ENCODE assay signal across 9 mouse cellular contexts in genomic region chr2:125249339-125249738, GRCm38 (mm10). TPM values are rescaled to one million over a fixed set of nuclear protein-coding genes. Genes with fewer than 3 reads are reported as not detected.
DNase-seq lines count a peak whose midpoint lies in the region; ATAC-seq and TF ChIP-seq lines count a peak whose summit lies in the region.
"Had no signal": no experiment of that assay in that cellular context is flagged by ENCODE, and none has a peak within 500 bp of the region (broad histone marks: within the 10 kb centered on the region; RNA-seq: fewer than 3 reads in every experiment).

No protein-coding gene starts in this region.

- peak overlapping the region; percentile 87 for H3K4me2 ChIP-seq in kidney, postnatal 0 days (ENCODE audit: low read length)
- H3K4me2 ChIP-seq in liver, embryonic 14.5 days (ENCODE audit: low read depth), result peak overlapping the region; percentile 78

- no peak overlapping the region for H3K27ac ChIP-seq in kidney, postnatal 0 days
- no peak overlapping the region for H3K27ac ChIP-seq in kidney, adult 2 months (ENCODE audit: insufficient read depth, low read depth, low read length)
- no peak overlapping the region for H3K27ac ChIP-seq in bone marrow, adult 2 months (ENCODE audit: control insufficient read depth, insufficient read depth, low read depth, low read length, poor library complexity)
- H3K27ac ChIP-seq in embryonic fibroblast, embryonic 13.5 days (ENCODE audit: insufficient read depth, low read length), result no peak overlapping the region
- no peak overlapping the region for H3K27ac ChIP-seq in liver, embryonic 14.5 days
- H3K27ac ChIP-seq: left cerebral cortex, adult 2 months had no signal

- H3K9ac ChIP-seq in kidney, postnatal 0 days (ENCODE audit: low read depth, low read length), result no peak overlapping the region
- H3K9ac ChIP-seq in liver, embryonic 14.5 days (replicated peaks), result peak overlapping the region; percentile 87

- no peak for DNase-seq in kidney, postnatal 0 days (ENCODE audit: low spot score)
- no peak for DNase-seq in kidney, adult 2 months
- no peak for DNase-seq in liver, embryonic 14.5 days (ENCODE audit: low read depth in 3 of 3, low spot score in 3 of 3)
- DNase-seq in cerebellum, postnatal 4 days (ENCODE audit: low spot score in 2 of 2), result no peak
- no peak for DNase-seq in right cerebral cortex, postnatal 4 days
- DNase-seq: heart, postnatal 14 days had no signal

- ATAC-seq in kidney, postnatal 0 days (replicated peaks; ENCODE audit: low FRiP score, low read depth), result no peak
- no peak for ATAC-seq in liver, embryonic 14.5 days (ENCODE audit: insufficient read depth)

- no peak overlapping the region; the same call in 1 of the 2 replicates for H3K4me3 ChIP-seq in kidney, postnatal 0 days (replicated peaks; ENCODE audit: low read depth, low read length)
- no peak overlapping the region for H3K4me3 ChIP-seq in kidney, adult 2 months (ENCODE audit: insufficient read depth, low read depth, low read length)
- H3K4me3 ChIP-seq in bone marrow, adult 2 months (replicated peaks; ENCODE audit: control insufficient read depth, low read depth, low read length), result peak overlapping the region; percentile 24
- H3K4me3 ChIP-seq in embryonic fibroblast, embryonic 13.5 days (ENCODE audit: insufficient read depth, low read length), result peak overlapping the region; percentile 36
- peak overlapping the region; percentile 76 to 88 for H3K4me3 ChIP-seq in liver, embryonic 14.5 days (ENCODE audit: insufficient read depth in 1 of 2, low read depth in 2 of 2, low read length in 2 of 2)
- H3K4me3 ChIP-seq: left cerebral cortex, adult 2 months had no signal

- no peak for TF ChIP-seq EP300 in liver, embryonic 14.5 days (IDR thresholded peaks at IDR 0.05; ENCODE audit: low read depth)

- peaks cover 10% of the 10 kb centered on the region; the same call in 1 of the 2 replicates for H3K36me3 ChIP-seq in kidney, postnatal 0 days (ENCODE audit: insufficient read depth, low read length)
- no peaks in the 10 kb centered on the region for H3K36me3 ChIP-seq in kidney, adult 2 months (ENCODE audit: control insufficient read depth, insufficient read depth, low read length)
- peaks cover 49% of the 10 kb centered on the region for H3K36me3 ChIP-seq in liver, embryonic 14.5 days (replicated peaks; ENCODE audit: control insufficient read depth, insufficient read depth, low read depth)

- TF ChIP-seq CTCF in kidney, postnatal 0 days (IDR thresholded peaks at IDR 0.05; ENCODE audit: low read depth), result no peak
- TF ChIP-seq CTCF in kidney, adult 2 months (conservative IDR thresholded peaks at IDR 0.05; ENCODE audit: insufficient read depth, insufficient read length, low read depth, low read length), result no peak
- no peak for TF ChIP-seq CTCF in bone marrow, adult 2 months (IDR thresholded peaks at IDR 0.05; ENCODE audit: control insufficient read depth, insufficient read depth, low read length)
- no peak for TF ChIP-seq CTCF in embryonic fibroblast, embryonic 13.5 days (IDR thresholded peaks at IDR 0.05; ENCODE audit: borderline replicate concordance, insufficient read depth, low read length)
- TF ChIP-seq CTCF in liver, embryonic 14.5 days (IDR thresholded peaks at IDR 0.05; ENCODE audit: low read depth), result no peak

- TF ChIP-seq POLR2A in kidney, adult 2 months (IDR thresholded peaks at IDR 0.05; ENCODE audit: low read depth, low read length), result no peak
- no peak for TF ChIP-seq POLR2A in bone marrow, adult 2 months (IDR thresholded peaks at IDR 0.05; ENCODE audit: borderline replicate concordance, control insufficient read depth, low read depth, low read length)
- no peak for TF ChIP-seq POLR2A in embryonic fibroblast, embryonic 13.5 days (IDR thresholded peaks at IDR 0.05; ENCODE audit: low read depth, low read length)

- no peaks in the 10 kb centered on the region for H3K9me3 ChIP-seq in kidney, postnatal 0 days (replicated peaks; ENCODE audit: low read length)
- H3K9me3 ChIP-seq in liver, embryonic 14.5 days (ENCODE audit: control insufficient read depth, low read length), result no peaks in the 10 kb centered on the region

- no peaks in the 10 kb centered on the region for H3K27me3 ChIP-seq in kidney, postnatal 0 days (ENCODE audit: insufficient read depth, low read length)
- no peaks in the 10 kb centered on the region for H3K27me3 ChIP-seq in kidney, adult 2 months (replicated peaks; ENCODE audit: control insufficient read depth, insufficient read depth, low read length)
- no peaks in the 10 kb centered on the region for H3K27me3 ChIP-seq in liver, embryonic 14.5 days (ENCODE audit: control insufficient read depth, insufficient read depth, low read length)

- H3K4me1 ChIP-seq in kidney, postnatal 0 days (replicated peaks; ENCODE audit: insufficient read depth, low read length), result peaks cover 12% of the 10 kb centered on the region; the same call in 1 of the 2 replicates
- peaks cover 6% of the 10 kb centered on the region; the same call in 1 of the 2 replicates for H3K4me1 ChIP-seq in kidney, adult 2 months (ENCODE audit: control insufficient read depth, insufficient read depth, low read length)
- peaks cover 2% of the 10 kb centered on the region; the same call in 1 of the 2 replicates for H3K4me1 ChIP-seq in bone marrow, adult 2 months (ENCODE audit: control insufficient read depth, insufficient read depth, low read length)
- H3K4me1 ChIP-seq in embryonic fibroblast, embryonic 13.5 days (ENCODE audit: control insufficient read depth, insufficient read depth, low read length), result peaks cover 7% of the 10 kb centered on the region
- H3K4me1 ChIP-seq in liver, embryonic 14.5 days (replicated peaks; ENCODE audit: control insufficient read depth in 2 of 2, insufficient read depth in 2 of 2, low read length in 1 of 2), result peaks cover 18 to 21% of the 10 kb centered on the region in 2 experiments

- 64% methylated on average over 4 of the region's 4 CpGs for WGBS in kidney, postnatal 0 days
- 85% methylated on average over 4 of the region's 4 CpGs for WGBS in kidney, adult 2 months
- WGBS in bone marrow, adult 2 months, result 64% methylated on average over 4 of the region's 4 CpGs
- 32% methylated on average over 4 of the region's 4 CpGs for WGBS in liver, embryonic 14.5 days (ENCODE audit: insufficient replicate concordance)

RNA-seq across cellular contexts. Expression of gene Dut, which starts 2.3 kb away (rescaled TPM):
- 133 and 141 TPM in 2 replicates for polyA plus RNA-seq in kidney, postnatal 0 days (2015; fragmentation: Nextera tagmentation; extraction: Ambion mirVana)
- polyA plus RNA-seq in kidney, adult 2 months (2012; rRNA removed), result 15.8 and 21.4 TPM in 2 replicates
- 93.9 and 94.2 TPM in 2 replicates for polyA plus RNA-seq in bone marrow, adult 2 months (2011; ENCODE audit: insufficient read depth, insufficient read length, low replicate concordance, missing spikeins)
- polyA plus RNA-seq in embryonic fibroblast, embryonic 13.5 days (2011; ENCODE audit: insufficient read length, low read depth, missing spikeins), result 58.6 and 66.6 TPM in 2 replicates
- polyA plus RNA-seq in liver, embryonic 14.5 days (2012; rRNA removed), result 50.9 and 89.0 TPM in 2 replicates
- polyA plus RNA-seq in liver, embryonic 14.5 days (2014; fragmentation: Nextera tagmentation; extraction: Ambion mirVana), result 138 and 154 TPM in 2 replicates

Comparison
In these comparisons a context has a peak if more than half of its experiments do, and no peak if none do; other contexts are left out.
1. H3K4me3 ChIP-seq: peak in bone marrow, adult 2 months (single experiment), embryonic fibroblast, embryonic 13.5 days (single experiment) and liver, embryonic 14.5 days (2 of 2); none in kidney, postnatal 0 days (single experiment) and kidney, adult 2 months (single experiment).